Mouse (Mus musculus): Measurements from ENCODE around the gene Ntn1. TPM values are rescaled to one million over a fixed set of nuclear protein-coding genes. Genes with fewer than 3 reads are reported as not detected.

The Ntn1 gene
- polyA plus RNA-seq, 1 experiment: 24.4 TPM

DNA sequence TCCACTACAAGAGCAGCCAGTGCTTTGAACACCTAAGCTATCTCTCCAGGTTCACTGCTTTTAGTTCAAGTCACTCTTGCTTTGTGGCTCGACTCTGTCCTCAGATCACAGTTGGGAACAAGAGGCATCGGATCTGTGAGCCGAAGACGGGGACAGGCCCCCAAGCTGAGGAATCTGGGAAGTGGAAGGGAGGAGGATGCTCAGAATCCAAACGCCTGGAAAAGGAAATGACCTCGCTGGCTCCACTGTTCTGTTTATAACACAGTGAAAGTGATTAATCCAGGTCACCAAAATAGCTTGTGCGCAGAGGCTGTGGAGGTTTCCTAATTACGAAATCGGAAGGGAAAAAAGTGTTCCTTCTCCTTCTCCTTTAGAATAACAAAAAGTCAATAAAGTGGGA, 56.4 kb downstream of the Ntn1 start:
- peak; percentile 68 for DNase-seq
- H3K4me1 ChIP-seq (ENCODE audit: control insufficient read depth, insufficient read depth, low read length): peaks cover 27% of the 10 kb centered on the region

GRCm38 (mm10) chr11:68342761-68343160, 57.9 kb downstream of the Ntn1 start:
- DNase-seq: no peak
- Histone ChIP-seq H3K36me3 (ENCODE audit: control insufficient read depth, insufficient read depth, low read length) (no peaks in the 10 kb centered on the region), H3K27me3 (replicated peaks; ENCODE audit: control insufficient read depth, insufficient read depth, low read length) (no peaks in the 10 kb centered on the region), H3K27ac (ENCODE audit: insufficient read depth, low read depth, low read length) (no peak overlapping the region; the same call in 1 of the 2 replicates), H3K4me3 (ENCODE audit: insufficient read depth, low read depth, low read length) (no peak overlapping the region), H3K4me1 (ENCODE audit: control insufficient read depth, insufficient read depth, low read length) (peaks cover 22% of the 10 kb centered on the region)
- TF ChIP-seq POLR2A (IDR thresholded peaks at IDR 0.05; ENCODE audit: low read depth, low read length) (no peak), CTCF (conservative IDR thresholded peaks at IDR 0.05; ENCODE audit: insufficient read depth, insufficient read length, low read depth, low read length) (no peak)
- 78% methylated on average over 5 of the region's 5 CpGs for WGBS

More for the DNA sequence above, 56.4 kb downstream of the Ntn1 start:
- Histone ChIP-seq H3K4me3 (ENCODE audit: insufficient read depth, low read depth, low read length) (no peak overlapping the region), H3K36me3 (ENCODE audit: control insufficient read depth, insufficient read depth, low read length) (no peaks in the 10 kb centered on the region), H3K27ac (ENCODE audit: insufficient read depth, low read depth, low read length) (peak overlapping the region; percentile 51; the same call in 1 of the 2 replicates), H3K27me3 (replicated peaks; ENCODE audit: control insufficient read depth, insufficient read depth, low read length) (no peaks in the 10 kb centered on the region)
- TF ChIP-seq CTCF (conservative IDR thresholded peaks at IDR 0.05; ENCODE audit: insufficient read depth, insufficient read length, low read depth, low read length) (no peak), POLR2A (IDR thresholded peaks at IDR 0.05; ENCODE audit: low read depth, low read length) (no peak)
- 46% methylated on average over 9 of the region's 9 CpGs for WGBS

DNA sequence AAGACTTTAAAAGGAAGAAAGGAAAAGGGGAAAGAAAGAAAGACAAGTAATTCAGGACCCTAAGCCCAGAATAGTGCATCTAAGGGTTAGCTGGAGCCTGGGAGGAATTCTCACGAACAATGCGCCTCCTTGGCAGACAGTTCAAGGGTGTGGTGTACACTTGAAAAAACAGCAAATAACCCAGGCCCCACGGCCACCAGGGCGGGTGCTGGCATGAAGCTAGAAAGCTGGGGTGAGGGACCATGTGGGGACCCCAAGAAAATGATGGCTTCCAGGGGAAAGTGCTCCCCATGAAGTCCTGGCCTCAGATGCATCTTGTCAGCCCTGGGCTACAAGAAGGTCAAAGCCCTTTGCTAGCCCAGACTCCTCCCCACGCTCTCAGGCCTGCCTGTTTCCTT, 58.6 kb downstream of the Ntn1 start:
- DNase-seq: no peak
- no peaks in the 10 kb centered on the region for H3K36me3 ChIP-seq (ENCODE audit: control insufficient read depth, insufficient read depth, low read length)
- H3K27me3 ChIP-seq (replicated peaks; ENCODE audit: control insufficient read depth, insufficient read depth, low read length): no peaks in the 10 kb centered on the region
- no peak overlapping the region for H3K4me3 ChIP-seq (ENCODE audit: insufficient read depth, low read depth, low read length)
- TF ChIP-seq CTCF (conservative IDR thresholded peaks at IDR 0.05; ENCODE audit: insufficient read depth, insufficient read length, low read depth, low read length) (no peak), POLR2A (IDR thresholded peaks at IDR 0.05; ENCODE audit: low read depth, low read length) (no peak)
- peaks cover 20% of the 10 kb centered on the region for H3K4me1 ChIP-seq (ENCODE audit: control insufficient read depth, insufficient read depth, low read length)
- WGBS: 63% methylated on average over 5 of the region's 5 CpGs
- peak overlapping the region; percentile 47; the same call in 1 of the 2 replicates for H3K27ac ChIP-seq (ENCODE audit: insufficient read depth, low read depth, low read length)

DNA sequence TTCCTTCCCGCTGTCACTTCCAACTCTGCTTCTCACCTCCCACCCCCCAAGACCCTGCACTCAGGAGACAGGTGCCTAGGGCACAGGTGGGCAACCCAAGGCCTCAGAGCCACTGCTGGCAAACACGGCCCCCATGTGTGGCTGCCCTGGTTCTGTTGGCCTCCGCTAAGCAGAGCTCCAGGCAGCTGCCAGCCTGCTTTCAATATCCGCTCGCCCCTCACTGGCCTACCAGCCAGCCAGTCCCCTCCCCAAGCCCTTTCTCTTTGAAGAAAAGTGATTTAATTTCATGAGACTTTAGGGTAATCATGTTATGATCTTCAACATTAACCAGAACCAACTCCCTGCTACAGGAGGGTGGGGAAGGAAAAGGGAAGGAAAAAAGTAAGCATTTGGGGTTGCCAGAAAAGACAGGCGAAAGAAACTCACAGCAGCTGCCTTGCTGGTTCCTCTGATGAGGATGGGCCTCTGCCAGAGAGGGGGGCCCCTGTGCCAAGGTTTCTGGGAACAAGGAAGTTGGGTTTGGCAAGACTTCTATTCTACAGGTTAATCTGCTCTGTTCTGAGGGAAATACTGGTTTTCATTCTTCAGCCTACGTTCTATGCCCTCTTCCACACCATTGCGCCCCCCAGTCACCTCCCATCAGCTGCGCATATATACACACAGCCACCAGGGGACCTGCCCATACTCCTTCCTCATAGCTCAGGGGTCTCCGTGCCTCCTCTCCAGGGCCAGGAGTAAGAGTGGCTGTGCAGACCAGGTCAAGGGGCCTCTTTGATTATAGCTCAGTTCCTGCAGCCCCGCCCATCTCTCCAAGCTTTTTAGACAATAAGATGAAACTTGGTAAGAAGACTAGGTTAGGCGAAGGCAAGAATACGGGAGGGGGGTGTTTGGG, 59.3 kb downstream of the Ntn1 start:
- Histone ChIP-seq H3K4me3 (ENCODE audit: insufficient read depth, low read depth, low read length) (no peak overlapping the region), H3K27me3 (replicated peaks; ENCODE audit: control insufficient read depth, insufficient read depth, low read length) (no peaks in the 10 kb centered on the region), H3K27ac (ENCODE audit: insufficient read depth, low read depth, low read length) (peak overlapping the region; percentile 47), H3K4me1 (ENCODE audit: control insufficient read depth, insufficient read depth, low read length) (peaks cover 20% of the 10 kb centered on the region), H3K36me3 (ENCODE audit: control insufficient read depth, insufficient read depth, low read length) (no peaks in the 10 kb centered on the region)
- TF ChIP-seq POLR2A (IDR thresholded peaks at IDR 0.05; ENCODE audit: low read depth, low read length) (no peak), CTCF (conservative IDR thresholded peaks at IDR 0.05; ENCODE audit: insufficient read depth, insufficient read length, low read depth, low read length) (no peak)
- DNase-seq: peak; percentile 53
- WGBS: 80% methylated on average over 13 of the region's 13 CpGs

- DNase-seq: no peak
- TF ChIP-seq CTCF (conservative IDR thresholded peaks at IDR 0.05; ENCODE audit: insufficient read depth, insufficient read length, low read depth, low read length) (no peak), POLR2A (IDR thresholded peaks at IDR 0.05; ENCODE audit: low read depth, low read length) (no peak)
- WGBS: 76% methylated on average over 3 of the region's 3 CpGs
Observed at GRCm38 (mm10) chr11:68340366-68340765, 60.3 kb downstream of the Ntn1 start.

GRCm38 (mm10) chr11:68339856-68340255, 60.8 kb downstream of the Ntn1 start:
- no peak for DNase-seq
- WGBS: 76% methylated on average over 13 of the region's 13 CpGs
- no peaks in the 10 kb centered on the region for H3K36me3 ChIP-seq (ENCODE audit: control insufficient read depth, insufficient read depth, low read length)
- H3K4me1 ChIP-seq (ENCODE audit: control insufficient read depth, insufficient read depth, low read length): peaks cover 17% of the 10 kb centered on the region
- no peaks in the 10 kb centered on the region for H3K27me3 ChIP-seq (replicated peaks; ENCODE audit: control insufficient read depth, insufficient read depth, low read length)
- TF ChIP-seq POLR2A (IDR thresholded peaks at IDR 0.05; ENCODE audit: low read depth, low read length) (no peak), CTCF (conservative IDR thresholded peaks at IDR 0.05; ENCODE audit: insufficient read depth, insufficient read length, low read depth, low read length) (no peak)
- H3K4me3 ChIP-seq (ENCODE audit: insufficient read depth, low read depth, low read length): no peak overlapping the region
- no peak overlapping the region for H3K27ac ChIP-seq (ENCODE audit: insufficient read depth, low read depth, low read length)

More at GRCm38 (mm10) chr11:68340366-68340765, 60.3 kb downstream of the Ntn1 start:
- no peak overlapping the region for H3K27ac ChIP-seq (ENCODE audit: insufficient read depth, low read depth, low read length)
- H3K36me3 ChIP-seq (ENCODE audit: control insufficient read depth, insufficient read depth, low read length): no peaks in the 10 kb centered on the region
- no peak overlapping the region for H3K4me3 ChIP-seq (ENCODE audit: insufficient read depth, low read depth, low read length)
- no peaks in the 10 kb centered on the region for H3K27me3 ChIP-seq (replicated peaks; ENCODE audit: control insufficient read depth, insufficient read depth, low read length)
- peaks cover 20% of the 10 kb centered on the region for H3K4me1 ChIP-seq (ENCODE audit: control insufficient read depth, insufficient read depth, low read length)

DNA sequence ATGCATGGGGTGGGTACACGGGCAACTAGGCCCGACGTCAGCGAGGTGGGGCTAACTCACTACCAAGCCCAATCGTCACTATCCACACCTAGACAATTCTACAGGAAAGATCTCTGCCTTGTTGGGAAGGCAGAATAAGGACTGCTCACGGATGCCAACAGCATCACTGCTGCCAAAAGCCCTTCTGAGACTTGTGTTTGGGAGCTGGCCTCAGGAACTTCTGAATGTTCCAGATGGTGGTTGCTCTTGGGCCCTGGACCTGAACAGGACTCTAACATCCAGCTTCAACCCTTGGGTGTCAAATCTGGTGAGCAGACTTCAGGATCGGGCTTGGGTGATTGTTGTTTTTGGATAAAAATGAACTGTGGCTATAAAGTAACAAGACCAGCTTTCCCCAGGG, 61.3 kb downstream of the Ntn1 start:
- 92% methylated on average over 7 of the region's 7 CpGs for WGBS
- TF ChIP-seq POLR2A (IDR thresholded peaks at IDR 0.05; ENCODE audit: low read depth, low read length) (no peak), CTCF (conservative IDR thresholded peaks at IDR 0.05; ENCODE audit: insufficient read depth, insufficient read length, low read depth, low read length) (no peak)
- H3K36me3 ChIP-seq (ENCODE audit: control insufficient read depth, insufficient read depth, low read length): no peaks in the 10 kb centered on the region
- H3K27me3 ChIP-seq (replicated peaks; ENCODE audit: control insufficient read depth, insufficient read depth, low read length): no peaks in the 10 kb centered on the region
- DNase-seq: no peak
- H3K27ac ChIP-seq (ENCODE audit: insufficient read depth, low read depth, low read length): no peak overlapping the region
- peaks cover 17% of the 10 kb centered on the region for H3K4me1 ChIP-seq (ENCODE audit: control insufficient read depth, insufficient read depth, low read length)
- H3K4me3 ChIP-seq (ENCODE audit: insufficient read depth, low read depth, low read length): no peak overlapping the region

Data from kidney, adult 2 months (tissue).